Mouse (Mus musculus): ENCODE results near the gene Itgae. TPM values are rescaled to one million over a fixed set of nuclear protein-coding genes. Genes with fewer than 3 reads are reported as not detected.
"Not testable (repeated sequence)": the region's sequence is repeated elsewhere in the genome, so short reads cannot be mapped to it uniquely, and the experiment has no call there.

Gene Itgae
- polyA plus RNA-seq, 1 experiment from 2014 or later: 0.16 TPM

DNA sequence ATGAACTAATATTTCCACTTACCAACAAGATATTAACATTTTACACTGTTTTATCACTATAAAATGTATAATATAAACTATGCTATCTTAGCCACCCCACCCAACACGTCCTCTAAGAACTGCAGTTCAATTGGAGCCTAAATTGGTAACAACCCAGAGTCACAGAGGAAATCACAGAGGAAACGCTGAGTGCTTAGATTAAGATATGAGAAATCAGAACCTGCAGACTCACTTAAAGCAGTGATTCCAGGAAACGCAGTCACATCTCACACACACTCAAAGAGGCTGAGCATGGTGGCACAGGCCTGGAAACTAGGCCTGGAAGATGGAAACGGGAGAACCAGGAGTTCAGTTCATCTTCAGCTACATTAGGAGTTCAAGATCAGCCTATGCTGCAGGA, 10.9 kb downstream of the Itgae start:
- 90% methylated on average over 4 of the region's 4 CpGs for WGBS
- Histone ChIP-seq H3K27me3 (ENCODE audit: control insufficient read depth, insufficient read depth, low read length) (no peaks in the 10 kb centered on the region), H3K9ac (replicated peaks; ENCODE audit: low read depth, low read length) (no peak overlapping the region), H3K4me1 (ENCODE audit: control insufficient read depth, insufficient read depth, low read length) (no peaks in the 10 kb centered on the region), H3K9me3 (ENCODE audit: control insufficient read depth, low read length) (no peaks in the 10 kb centered on the region), H3K36me3 (ENCODE audit: control insufficient read depth, insufficient read depth, low read length) (no peaks in the 10 kb centered on the region), H3K4me3 (ENCODE audit: low read depth, low read length) (no peak overlapping the region), H3K27ac (ENCODE audit: low read depth, low read length) (no peak overlapping the region), H3K4me2 (ENCODE audit: low read depth, low read length) (no peak overlapping the region)
- ATAC-seq (ENCODE audit: low read depth): no peak

DNA sequence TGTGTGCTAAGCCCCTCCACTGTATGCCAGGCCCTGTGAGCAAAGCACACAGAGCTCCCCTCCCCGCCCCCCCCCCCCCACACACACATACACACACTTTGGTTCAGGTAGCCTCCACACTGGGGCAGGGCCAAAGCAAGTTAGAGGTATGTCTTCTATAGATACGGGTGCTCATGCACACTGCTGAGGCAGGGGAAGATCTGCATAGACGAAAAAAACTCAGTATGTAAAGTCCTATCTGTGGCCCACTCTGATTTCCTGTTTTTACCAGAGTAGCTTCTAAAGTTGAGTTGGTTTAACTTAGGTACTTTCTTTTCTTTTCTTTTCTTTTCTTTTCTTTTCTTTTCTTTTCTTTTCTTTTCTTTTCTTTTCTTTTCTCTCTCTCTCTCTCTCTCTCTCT, 14.9 kb downstream of the Itgae start:
- Histone ChIP-seq H3K9me3 (ENCODE audit: control insufficient read depth, low read length) (no peaks in the 10 kb centered on the region), H3K27me3 (ENCODE audit: control insufficient read depth, insufficient read depth, low read length) (no peaks in the 10 kb centered on the region), H3K36me3 (ENCODE audit: control insufficient read depth, insufficient read depth, low read length) (no peaks in the 10 kb centered on the region), H3K4me1 (ENCODE audit: control insufficient read depth, insufficient read depth, low read length) (no peaks in the 10 kb centered on the region), H3K27ac (ENCODE audit: low read depth, low read length) (no peak overlapping the region), H3K4me3 (ENCODE audit: low read depth, low read length) (no peak overlapping the region), H3K4me2 (ENCODE audit: low read depth, low read length) (no peak overlapping the region), H3K9ac (replicated peaks; ENCODE audit: low read depth, low read length) (no peak overlapping the region)
- no peak for ATAC-seq (ENCODE audit: low read depth)
- WGBS: 54% methylated on average over 3 of the region's 3 CpGs

DNA sequence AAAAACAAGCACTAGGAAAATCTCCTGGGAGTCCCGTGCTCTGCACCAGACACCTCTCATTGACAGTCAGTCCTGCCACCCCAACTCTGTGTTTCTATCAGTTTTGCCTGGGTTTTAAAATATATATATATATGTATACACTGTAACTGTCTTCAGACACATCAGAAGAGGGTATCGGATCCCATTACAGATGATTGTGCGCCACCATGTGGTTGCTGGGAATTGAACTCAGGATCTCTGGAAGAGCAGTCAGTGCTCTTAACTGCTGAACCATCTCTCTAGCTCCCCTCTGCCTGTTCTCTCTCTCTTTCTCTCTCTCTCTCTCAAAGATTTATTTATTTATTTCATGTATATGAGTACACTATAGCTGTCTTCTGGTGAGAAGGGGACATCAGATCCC, 17.0 kb downstream of the Itgae start:
- not testable (repeated sequence) for H3K4me2 ChIP-seq (ENCODE audit: low read depth, low read length); ATAC-seq (ENCODE audit: low read depth); H3K9ac ChIP-seq (replicated peaks; ENCODE audit: low read depth, low read length); H3K4me1 ChIP-seq (ENCODE audit: control insufficient read depth, insufficient read depth, low read length); H3K27me3 ChIP-seq (ENCODE audit: control insufficient read depth, insufficient read depth, low read length); H3K36me3 ChIP-seq (ENCODE audit: control insufficient read depth, insufficient read depth, low read length); H3K4me3 ChIP-seq (ENCODE audit: low read depth, low read length); H3K27ac ChIP-seq (ENCODE audit: low read depth, low read length); H3K9me3 ChIP-seq (ENCODE audit: control insufficient read depth, low read length)
- WGBS: 54% methylated on average over 3 of the region's 3 CpGs

DNA sequence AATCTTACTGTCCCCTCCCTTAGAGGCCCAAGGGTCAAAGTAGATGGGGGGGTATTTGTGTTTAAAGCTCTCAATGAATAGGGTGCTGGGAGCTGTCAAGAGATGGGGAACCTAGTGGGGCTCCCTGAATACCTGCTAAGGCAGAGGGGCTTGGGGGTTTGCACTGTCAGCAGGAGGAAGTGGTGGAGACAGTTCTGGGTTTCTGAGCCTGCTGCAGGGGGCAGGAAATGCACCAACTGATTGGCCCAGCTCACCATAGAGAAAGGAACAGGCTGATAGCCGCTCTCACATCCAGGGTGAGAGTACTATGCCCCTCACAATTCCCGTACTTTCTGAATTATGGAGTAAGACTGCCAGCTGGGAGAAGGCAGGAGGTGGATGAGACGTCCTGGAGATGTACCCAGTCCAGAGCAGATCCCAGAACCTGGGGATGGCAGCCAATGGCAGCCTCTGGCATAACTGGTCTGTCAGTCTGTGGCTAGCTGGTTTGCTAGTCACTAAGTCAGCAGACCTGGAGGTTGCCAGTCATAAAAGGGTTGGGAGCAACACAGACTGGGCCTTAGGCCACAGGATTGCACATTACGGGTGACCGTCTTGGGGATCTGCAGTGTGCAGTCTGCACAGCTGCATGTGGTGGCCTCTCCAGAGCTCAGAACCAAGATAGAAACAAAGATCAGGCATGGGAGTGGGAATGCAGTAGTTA, 18.0 kb downstream of the Itgae start:
- Histone ChIP-seq H3K4me2 (ENCODE audit: low read depth, low read length) (no peak overlapping the region), H3K36me3 (ENCODE audit: control insufficient read depth, insufficient read depth, low read length) (no peaks in the 10 kb centered on the region), H3K27me3 (ENCODE audit: control insufficient read depth, insufficient read depth, low read length) (no peaks in the 10 kb centered on the region), H3K9me3 (ENCODE audit: control insufficient read depth, low read length) (no peaks in the 10 kb centered on the region), H3K27ac (ENCODE audit: low read depth, low read length) (no peak overlapping the region), H3K4me1 (ENCODE audit: control insufficient read depth, insufficient read depth, low read length) (no peaks in the 10 kb centered on the region), H3K4me3 (ENCODE audit: low read depth, low read length) (no peak overlapping the region), H3K9ac (replicated peaks; ENCODE audit: low read depth, low read length) (no peak overlapping the region)
- no peak for ATAC-seq (ENCODE audit: low read depth)
- 78% methylated on average over 5 of the region's 5 CpGs for WGBS

DNA sequence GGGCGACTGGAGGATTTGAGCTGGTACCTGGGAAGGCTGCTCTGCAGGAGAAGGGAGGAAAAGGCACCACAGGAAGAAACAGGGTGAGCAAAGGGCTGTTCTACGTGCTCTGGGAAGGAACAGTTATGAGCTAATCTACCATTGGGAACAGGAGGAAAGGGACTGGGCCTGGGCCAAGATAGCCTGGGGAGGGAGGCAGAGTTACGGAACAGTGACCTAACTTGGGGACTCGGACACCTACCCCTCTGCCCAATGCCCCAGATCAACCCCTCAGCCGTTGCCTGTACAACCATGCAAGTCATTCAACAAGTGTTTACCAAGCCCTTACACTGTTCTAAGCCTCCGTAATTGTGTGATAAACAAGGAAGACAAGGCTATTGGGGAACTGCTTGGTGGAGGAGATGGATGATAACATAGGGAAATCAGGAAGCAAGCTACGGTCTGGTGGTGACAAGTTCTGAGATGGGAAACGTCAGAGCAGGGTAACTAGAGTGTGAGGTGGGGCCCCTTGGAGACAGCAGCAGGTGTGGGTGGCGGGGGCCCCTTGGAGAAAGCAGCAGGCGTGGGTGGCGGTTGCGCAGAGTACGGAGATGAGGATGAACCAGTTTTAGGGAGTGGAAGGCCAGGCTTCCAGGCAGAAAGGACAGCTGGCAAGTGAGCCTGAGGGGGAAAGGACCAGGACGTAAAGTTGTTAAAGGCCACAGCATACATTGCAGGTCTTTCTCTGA, 18.7 kb downstream of the Itgae start:
- no peak for ATAC-seq (ENCODE audit: low read depth)
- H3K27me3 ChIP-seq (ENCODE audit: control insufficient read depth, insufficient read depth, low read length): no peaks in the 10 kb centered on the region
- no peaks in the 10 kb centered on the region for H3K4me1 ChIP-seq (ENCODE audit: control insufficient read depth, insufficient read depth, low read length)
- H3K4me3 ChIP-seq (ENCODE audit: low read depth, low read length): no peak overlapping the region
- WGBS: 83% methylated on average over 14 of the region's 14 CpGs
- H3K36me3 ChIP-seq (ENCODE audit: control insufficient read depth, insufficient read depth, low read length): no peaks in the 10 kb centered on the region
- no peak overlapping the region for H3K9ac ChIP-seq (replicated peaks; ENCODE audit: low read depth, low read length)
- H3K27ac ChIP-seq (ENCODE audit: low read depth, low read length): no peak overlapping the region
- H3K9me3 ChIP-seq (ENCODE audit: control insufficient read depth, low read length): no peaks in the 10 kb centered on the region
- H3K4me2 ChIP-seq (ENCODE audit: low read depth, low read length): no peak overlapping the region

DNA sequence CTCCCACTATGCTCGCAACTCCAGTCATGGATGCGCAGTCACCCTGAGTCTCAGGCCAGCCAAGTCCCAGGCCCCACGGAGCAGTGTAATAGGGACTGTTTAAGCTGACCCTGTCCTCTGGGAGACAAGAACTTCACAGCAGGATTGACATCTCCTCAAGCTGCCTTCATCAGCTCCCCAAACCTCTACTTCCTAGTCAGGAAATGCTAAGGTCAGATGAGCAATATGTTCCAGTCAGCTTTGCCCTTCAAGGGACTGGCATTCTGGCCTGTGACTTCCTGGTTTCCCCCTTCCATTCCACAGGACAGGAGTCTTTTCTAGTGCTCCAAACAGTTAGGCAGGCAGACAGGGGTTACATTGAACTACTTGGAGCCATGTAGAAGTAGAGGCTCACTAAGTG, 19.6 kb downstream of the Itgae start:
- Histone ChIP-seq H3K27ac (ENCODE audit: low read depth, low read length) (no peak overlapping the region), H3K9ac (replicated peaks; ENCODE audit: low read depth, low read length) (no peak overlapping the region), H3K4me1 (ENCODE audit: control insufficient read depth, insufficient read depth, low read length) (no peaks in the 10 kb centered on the region), H3K4me3 (ENCODE audit: low read depth, low read length) (no peak overlapping the region), H3K27me3 (ENCODE audit: control insufficient read depth, insufficient read depth, low read length) (no peaks in the 10 kb centered on the region), H3K9me3 (ENCODE audit: control insufficient read depth, low read length) (no peaks in the 10 kb centered on the region), H3K4me2 (ENCODE audit: low read depth, low read length) (no peak overlapping the region), H3K36me3 (ENCODE audit: control insufficient read depth, insufficient read depth, low read length) (no peaks in the 10 kb centered on the region)
- no peak for ATAC-seq (ENCODE audit: low read depth)
- WGBS: 86% methylated on average over 3 of the region's 3 CpGs

DNA sequence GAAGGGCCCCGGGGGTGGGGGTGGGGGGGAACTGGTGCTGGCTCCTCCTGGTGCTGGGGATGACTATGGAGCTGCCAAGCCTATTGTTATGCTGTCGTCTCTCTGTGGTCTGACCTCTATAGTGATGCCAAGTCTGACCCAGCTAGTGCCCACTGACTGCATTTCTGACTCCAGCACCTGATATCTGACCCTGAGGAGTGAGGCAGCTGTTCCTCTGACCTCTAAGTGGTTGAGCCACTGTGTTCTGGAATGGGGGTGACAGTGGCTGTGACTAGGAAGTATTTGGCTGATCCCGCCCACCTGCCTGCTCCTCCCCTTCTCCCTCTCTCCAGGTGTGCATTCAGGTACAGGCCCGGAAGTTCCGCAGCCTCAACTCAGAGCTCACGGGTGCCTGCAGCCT, 21.0 kb downstream of the Itgae start:
- Histone ChIP-seq H3K4me2 (ENCODE audit: low read depth, low read length) (no peak overlapping the region), H3K36me3 (ENCODE audit: control insufficient read depth, insufficient read depth, low read length) (no peaks in the 10 kb centered on the region), H3K4me3 (ENCODE audit: low read depth, low read length) (no peak overlapping the region), H3K4me1 (ENCODE audit: control insufficient read depth, insufficient read depth, low read length) (no peaks in the 10 kb centered on the region), H3K27ac (ENCODE audit: low read depth, low read length) (no peak overlapping the region), H3K9me3 (ENCODE audit: control insufficient read depth, low read length) (no peaks in the 10 kb centered on the region), H3K27me3 (ENCODE audit: control insufficient read depth, insufficient read depth, low read length) (no peaks in the 10 kb centered on the region), H3K9ac (replicated peaks; ENCODE audit: low read depth, low read length) (no peak overlapping the region)
- no peak for ATAC-seq (ENCODE audit: low read depth)
- WGBS: 79% methylated on average over 6 of the region's 6 CpGs

DNA sequence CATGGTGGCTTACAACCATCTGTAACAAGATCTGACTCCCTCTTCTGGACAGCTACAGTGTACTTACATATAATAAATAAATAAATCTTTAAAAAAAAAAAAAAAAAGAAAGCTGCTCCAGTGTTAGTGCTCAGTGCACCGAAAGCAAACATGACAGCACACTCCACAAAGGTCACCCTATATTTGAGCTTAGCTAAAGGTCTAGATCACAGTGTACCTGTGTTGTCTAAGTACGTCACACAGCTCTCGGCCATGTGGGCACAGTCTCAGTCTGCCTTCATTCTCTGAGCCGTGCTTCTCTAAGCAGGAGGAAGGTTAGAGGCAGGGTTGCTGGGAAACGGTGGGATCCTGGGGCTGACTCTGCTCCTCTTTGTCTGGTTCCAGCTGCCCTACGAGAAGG, 36.1 kb downstream of the Itgae start:
- no peaks in the 10 kb centered on the region for H3K27me3 ChIP-seq (ENCODE audit: control insufficient read depth, insufficient read depth, low read length)
- no peaks in the 10 kb centered on the region for H3K36me3 ChIP-seq (ENCODE audit: control insufficient read depth, insufficient read depth, low read length)

DNA sequence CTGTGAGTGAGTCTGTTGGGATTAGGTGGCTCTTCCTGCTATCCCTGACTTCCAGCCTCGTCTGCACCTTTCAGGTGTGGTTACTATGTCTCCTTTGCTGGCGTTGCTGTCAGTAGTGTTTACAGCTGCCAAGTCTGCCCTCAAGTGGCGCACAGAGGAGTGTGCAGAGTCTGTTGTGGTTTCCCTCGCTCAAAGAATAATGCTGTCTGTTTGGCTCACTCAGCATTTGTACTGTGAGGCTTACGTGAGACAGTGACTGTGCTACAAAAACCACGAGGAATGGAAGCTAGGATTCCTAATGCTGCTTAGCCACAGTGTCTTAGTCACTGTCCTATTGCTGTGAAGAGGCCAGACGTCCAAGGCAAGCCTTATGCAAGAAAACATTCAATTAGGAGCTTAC, 40.6 kb downstream of the Itgae start:
- H3K36me3 ChIP-seq (ENCODE audit: control insufficient read depth, insufficient read depth, low read length): no peaks in the 10 kb centered on the region
- H3K4me2 ChIP-seq (ENCODE audit: low read depth, low read length): no peak overlapping the region
- H3K4me3 ChIP-seq (ENCODE audit: low read depth, low read length): no peak overlapping the region
- no peak overlapping the region for H3K9ac ChIP-seq (replicated peaks; ENCODE audit: low read depth, low read length)
- H3K27me3 ChIP-seq (ENCODE audit: control insufficient read depth, insufficient read depth, low read length): no peaks in the 10 kb centered on the region
- no peaks in the 10 kb centered on the region for H3K9me3 ChIP-seq (ENCODE audit: control insufficient read depth, low read length)
- no peak for ATAC-seq (ENCODE audit: low read depth)
- WGBS: 88% methylated on average over 7 of the region's 7 CpGs
- H3K4me1 ChIP-seq (ENCODE audit: control insufficient read depth, insufficient read depth, low read length): no peaks in the 10 kb centered on the region
- no peak overlapping the region for H3K27ac ChIP-seq (ENCODE audit: low read depth, low read length)

More for the DNA sequence above, 36.1 kb downstream of the Itgae start:
- H3K27ac ChIP-seq (ENCODE audit: low read depth, low read length): no peak overlapping the region
- WGBS: 96% methylated on average over 6 of the region's 6 CpGs
- no peak for ATAC-seq (ENCODE audit: low read depth)
- H3K9ac ChIP-seq (replicated peaks; ENCODE audit: low read depth, low read length): no peak overlapping the region
- H3K4me2 ChIP-seq (ENCODE audit: low read depth, low read length): no peak overlapping the region
- no peaks in the 10 kb centered on the region for H3K4me1 ChIP-seq (ENCODE audit: control insufficient read depth, insufficient read depth, low read length)
- H3K9me3 ChIP-seq (ENCODE audit: control insufficient read depth, low read length): no peaks in the 10 kb centered on the region
- no peak overlapping the region for H3K4me3 ChIP-seq (ENCODE audit: low read depth, low read length)
